Mouse (Mus musculus) heart, embryonic 15.5 days (tissue): ENCODE data around the gene Bach1. TPM values are rescaled to one million over a fixed set of nuclear protein-coding genes. Genes with fewer than 3 reads are reported as not detected.
A peak's percentile ranks its signal among the peaks of the same experiment; 100 is the strongest.

ENCODE experiments used
- ATAC-seq: fragments of 200-750 bp; cut with Nextera tagmentation; replicated peaks from 2 replicates; pipeline ENCODE4 v1.8.0; 2017; ENCODE audit warnings: low read depth, moderate TSS enrichment; ENCODE audit not compliant: insufficient number of reproducible peaks, insufficient read depth, low FRiP score
- H3K27ac ChIP-seq: fragments of 300-500 bp; sonication (generic); 2 replicates; pipeline ENCODE4 v1.5.1; 2015; ENCODE audit warnings: mild to moderate bottlenecking, inconsistent platforms
- H3K27me3 ChIP-seq: fragments of 300-500 bp; sonication (generic); 2 replicates; pipeline ENCODE4 v1.6.1; 2015; ENCODE audit warnings: inconsistent platforms
- H3K36me3 ChIP-seq: fragments of 300-500 bp; sonication (generic); 2 replicates; pipeline ENCODE4 v1.6.1; 2015; ENCODE audit warnings: mild to moderate bottlenecking, inconsistent platforms
- H3K4me1 ChIP-seq: fragments of 300-500 bp; sonication (generic); replicated peaks from 2 replicates; pipeline ENCODE4 v1.6.1; 2015; ENCODE audit warnings: inconsistent platforms
- H3K4me2 ChIP-seq: fragments of 300-500 bp; sonication (generic); 2 replicates; pipeline ENCODE4 v1.6.1; 2015; ENCODE audit warnings: inconsistent platforms, mild to moderate bottlenecking, moderate library complexity
- H3K4me3 ChIP-seq: fragments of 300-500 bp; sonication (generic); 2 replicates; pipeline ENCODE4 v1.5.1; 2015; ENCODE audit warnings: mild to moderate bottlenecking, inconsistent platforms
- H3K9ac ChIP-seq: fragments of 300-500 bp; sonication (generic); 2 replicates; pipeline ENCODE4 v1.6.1; 2015; ENCODE audit warnings: mild to moderate bottlenecking, inconsistent platforms
- H3K9me3 ChIP-seq: fragments of 300-500 bp; sonication (generic); replicated peaks from 2 replicates; pipeline ENCODE4 v1.6.1; 2016; ENCODE audit warnings: inconsistent platforms
- WGBS: fragments of 180-500 bp; shearing (Covaris S2); methylation state at CpG from one replicate; pipeline ENCODE4 v1.1.7; 2015; ENCODE audit warnings: mixed read lengths; 5-methylcytosine and 5-hydroxymethylcytosine counted together
- polyA plus RNA-seq: library from polyadenylated mRNA; unstranded; fragments of >200 nt; fragmentation: Nextera tagmentation; extraction: Ambion mirVana; gene quantifications from 2 replicates; pipeline ENCODE4 v1.2.1, GENCODE M21; 2015

The Bach1 gene
- polyA plus RNA-seq, 1 experiment from 2014 or later: 8.1 TPM

- H3K9me3 ChIP-seq: no peaks in the 10 kb centered on the region
- peak; percentile 8; the same call in 1 of the 2 replicates for ATAC-seq
- no peaks in the 10 kb centered on the region for H3K27me3 ChIP-seq
- H3K4me1 ChIP-seq: peaks cover 41% of the 10 kb centered on the region
- 2% methylated on average over 20 of the region's 20 CpGs for WGBS
- peak overlapping the region; percentile 71 for H3K4me2 ChIP-seq
- peak overlapping the region; percentile 93 for H3K4me3 ChIP-seq
- H3K9ac ChIP-seq: peak overlapping the region; percentile 93
- no peaks in the 10 kb centered on the region for H3K36me3 ChIP-seq
- H3K27ac ChIP-seq: peak overlapping the region; percentile 93
Observed at GRCm38 (mm10) chr16:87699693-87700394, 1.1 kb downstream of the Bach1 start.

GRCm38 (mm10) chr16:87700395-87700765, 1.6 kb downstream of the Bach1 start:
- no peaks in the 10 kb centered on the region for H3K36me3 ChIP-seq
- H3K4me1 ChIP-seq: peaks cover 44% of the 10 kb centered on the region
- WGBS: 22% methylated on average over 3 of the region's 3 CpGs
- ATAC-seq: no peak
- H3K27me3 ChIP-seq: no peaks in the 10 kb centered on the region
- peak overlapping the region; percentile 93 for H3K4me3 ChIP-seq
- peak overlapping the region; percentile 71 for H3K4me2 ChIP-seq
- H3K9me3 ChIP-seq: no peaks in the 10 kb centered on the region
- peak overlapping the region; percentile 93 for H3K27ac ChIP-seq
- peak overlapping the region; percentile 93 for H3K9ac ChIP-seq

GRCm38 (mm10) chr16:87701891-87702290, 3.1 kb downstream of the Bach1 start:
- Histone ChIP-seq H3K9ac (no peak overlapping the region), H3K36me3 (no peaks in the 10 kb centered on the region), H3K4me2 (no peak overlapping the region), H3K27me3 (no peaks in the 10 kb centered on the region), H3K9me3 (no peaks in the 10 kb centered on the region), H3K4me3 (no peak overlapping the region), H3K27ac (no peak overlapping the region), H3K4me1 (peaks cover 59% of the 10 kb centered on the region)
- 87% methylated on average over 2 of the region's 2 CpGs for WGBS
- no peak for ATAC-seq

GRCm38 (mm10) chr16:87702881-87703280, 4.1 kb downstream of the Bach1 start:
- Histone ChIP-seq H3K27ac (no peak overlapping the region), H3K4me1 (peaks cover 62% of the 10 kb centered on the region), H3K36me3 (no peaks in the 10 kb centered on the region), H3K9me3 (no peaks in the 10 kb centered on the region), H3K4me3 (no peak overlapping the region), H3K4me2 (no peak overlapping the region), H3K27me3 (no peaks in the 10 kb centered on the region), H3K9ac (no peak overlapping the region)
- ATAC-seq: no peak
- 89% methylated on average over 5 of the region's 5 CpGs for WGBS

GRCm38 (mm10) chr16:87704225-87704624, 5.5 kb downstream of the Bach1 start:
- no peak for ATAC-seq
- 59% methylated on average over 5 of the region's 5 CpGs for WGBS
- Histone ChIP-seq H3K9me3 (no peaks in the 10 kb centered on the region), H3K9ac (no peak overlapping the region), H3K27ac (no peak overlapping the region), H3K4me1 (peaks cover 65% of the 10 kb centered on the region), H3K4me2 (no peak overlapping the region), H3K4me3 (no peak overlapping the region), H3K27me3 (no peaks in the 10 kb centered on the region), H3K36me3 (no peaks in the 10 kb centered on the region)

- H3K9ac ChIP-seq: no peak overlapping the region
Observed at GRCm38 (mm10) chr16:87705892-87706589, 7.3 kb downstream of the Bach1 start.

GRCm38 (mm10) chr16:87707335-87707734, 8.6 kb downstream of the Bach1 start:
- no peak for ATAC-seq
- whole genome bisulfite sequencing: 60% methylated on average over 4 of the region's 4 CpGs
- H3K9me3 ChIP-seq: no peaks in the 10 kb centered on the region
- no peak overlapping the region for H3K9ac ChIP-seq
- no peaks in the 10 kb centered on the region for H3K27me3 ChIP-seq
- no peak overlapping the region for H3K27ac ChIP-seq
- H3K4me1 ChIP-seq: peaks cover 63% of the 10 kb centered on the region
- H3K4me3 ChIP-seq: no peak overlapping the region
- no peaks in the 10 kb centered on the region for H3K36me3 ChIP-seq
- no peak overlapping the region for H3K4me2 ChIP-seq

More at GRCm38 (mm10) chr16:87705892-87706589, 7.3 kb downstream of the Bach1 start:
- H3K4me3 ChIP-seq: no peak overlapping the region
- H3K4me1 ChIP-seq: peaks cover 65% of the 10 kb centered on the region
- no peak overlapping the region for H3K27ac ChIP-seq
- H3K27me3 ChIP-seq: no peaks in the 10 kb centered on the region
- H3K36me3 ChIP-seq: no peaks in the 10 kb centered on the region
- H3K4me2 ChIP-seq: peak overlapping the region; percentile 11
- no peak for ATAC-seq
- no peaks in the 10 kb centered on the region for H3K9me3 ChIP-seq
- WGBS: 22% methylated on average over 19 of the region's 19 CpGs

- no peaks in the 10 kb centered on the region for H3K9me3 ChIP-seq
- H3K4me3 ChIP-seq: no peak overlapping the region
- H3K4me1 ChIP-seq: peaks cover 68% of the 10 kb centered on the region
- H3K9ac ChIP-seq: no peak overlapping the region
- H3K27me3 ChIP-seq: no peaks in the 10 kb centered on the region
- no peaks in the 10 kb centered on the region for H3K36me3 ChIP-seq
- no peak overlapping the region for H3K27ac ChIP-seq
- H3K4me2 ChIP-seq: no peak overlapping the region
- 61% methylated on average over 5 of the region's 5 CpGs for WGBS
- ATAC-seq: no peak
Observed at GRCm38 (mm10) chr16:87708570-87708969, 9.8 kb downstream of the Bach1 start.

GRCm38 (mm10) chr16:87709144-87709543, 10.4 kb downstream of the Bach1 start:
- ATAC-seq: no peak
- Histone ChIP-seq H3K27ac (no peak overlapping the region), H3K27me3 (no peaks in the 10 kb centered on the region), H3K4me1 (peaks cover 64% of the 10 kb centered on the region), H3K4me3 (no peak overlapping the region), H3K9me3 (no peaks in the 10 kb centered on the region), H3K4me2 (no peak overlapping the region), H3K9ac (no peak overlapping the region), H3K36me3 (no peaks in the 10 kb centered on the region)
- WGBS: 49% methylated on average over 5 of the region's 5 CpGs

GRCm38 (mm10) chr16:87709971-87710370, 11.2 kb downstream of the Bach1 start:
- Histone ChIP-seq H3K36me3 (no peaks in the 10 kb centered on the region), H3K9ac (no peak overlapping the region), H3K4me1 (peaks cover 63% of the 10 kb centered on the region), H3K27me3 (no peaks in the 10 kb centered on the region), H3K9me3 (no peaks in the 10 kb centered on the region), H3K27ac (no peak overlapping the region), H3K4me3 (no peak overlapping the region), H3K4me2 (no peak overlapping the region)
- ATAC-seq: no peak
- WGBS: 95% methylated on average over 9 of the region's 9 CpGs

GRCm38 (mm10) chr16:87711961-87712360, 13.2 kb downstream of the Bach1 start:
- Histone ChIP-seq H3K27ac (no peak overlapping the region), H3K4me2 (no peak overlapping the region), H3K9ac (no peak overlapping the region), H3K4me1 (peaks cover 62% of the 10 kb centered on the region), H3K9me3 (no peaks in the 10 kb centered on the region), H3K36me3 (no peaks in the 10 kb centered on the region), H3K4me3 (no peak overlapping the region), H3K27me3 (no peaks in the 10 kb centered on the region)
- ATAC-seq: no peak
- 84% methylated on average over 2 of the region's 2 CpGs for WGBS
